ENCODE assay signal across 9 mouse cellular contexts in the genomic region with DNA sequence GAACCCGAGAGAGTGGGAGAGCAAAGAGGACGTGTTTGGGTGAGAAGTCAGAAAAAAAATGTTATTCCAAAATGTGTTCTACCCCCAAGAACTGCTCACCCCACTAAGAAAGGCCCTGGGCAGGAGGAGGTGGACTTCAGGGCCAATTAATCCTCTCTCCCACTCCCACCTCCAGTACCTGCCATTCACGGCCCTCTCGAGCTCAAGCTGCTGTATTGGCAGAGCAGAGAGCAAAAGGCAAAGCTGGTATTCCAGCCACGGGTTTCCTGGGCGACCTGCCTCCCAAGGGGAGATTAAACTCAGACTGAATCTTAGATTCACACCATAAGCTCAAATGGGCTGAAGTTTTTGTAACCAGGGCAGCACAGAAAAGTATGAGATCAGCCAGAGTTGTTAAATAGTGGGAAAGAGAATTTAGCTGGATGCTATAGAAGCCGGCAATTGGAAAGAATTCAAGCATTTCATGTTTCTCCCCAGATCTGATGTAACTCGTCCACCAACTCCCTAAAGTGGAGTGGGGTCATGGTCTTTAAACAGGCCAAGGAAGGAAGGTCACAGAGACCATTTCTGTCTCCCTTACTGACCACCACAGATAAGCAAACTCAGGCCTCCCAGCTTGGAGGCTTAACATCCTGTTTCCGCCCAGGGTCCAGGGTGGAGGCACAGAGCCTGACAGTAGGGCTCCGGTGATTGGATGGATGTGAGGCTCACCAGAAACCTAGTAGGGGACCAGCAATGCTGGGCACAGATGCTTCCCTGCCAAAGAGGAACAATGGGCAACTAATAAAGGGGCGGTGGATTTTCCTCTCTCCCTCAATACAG.
A peak's percentile ranks its signal among the peaks of the same experiment; 100 is the strongest.
DNase-seq lines count a peak whose midpoint lies in the region; ATAC-seq and TF ChIP-seq lines count a peak whose summit lies in the region.
"Had no signal": no experiment of that assay in that cellular context is flagged by ENCODE, and none has a peak within 500 bp of the region (broad histone marks: within the 10 kb centered on the region; RNA-seq: fewer than 3 reads in every experiment).

No protein-coding gene starts in this region.

- no peak overlapping the region for H3K4me3 ChIP-seq in forebrain, embryonic 10.5 days
- H3K4me3 ChIP-seq in forebrain, postnatal 0 days (ENCODE audit: low read depth, low read length) = no peak overlapping the region
- H3K4me3 ChIP-seq in heart, embryonic 16.5 days (ENCODE audit: low read length) = no peak overlapping the region
- no peak overlapping the region for H3K4me3 ChIP-seq in midbrain, embryonic 15.5 days
- no peak overlapping the region for H3K4me3 ChIP-seq in forebrain, embryonic 15.5 days

- TF ChIP-seq CTCF in forebrain, postnatal 0 days (IDR thresholded peaks at IDR 0.05; ENCODE audit: low read depth) = no peak

- ATAC-seq in forebrain, postnatal 0 days = no peak
- peak; percentile 89 for ATAC-seq in heart, embryonic 16.5 days (replicated peaks; ENCODE audit: extremely low read depth, insufficient read depth, low FRiP score)
- 0 out of 2 replicates have a peak, but pooled peaks have one; percentile 42 for ATAC-seq in midbrain, embryonic 15.5 days (replicated peaks)
- no peak for ATAC-seq in forebrain, embryonic 15.5 days (replicated peaks)

- H3K36me3 ChIP-seq in forebrain, embryonic 10.5 days (replicated peaks) = no peaks in the 10 kb centered on the region
- no peaks in the 10 kb centered on the region for H3K36me3 ChIP-seq in forebrain, postnatal 0 days (ENCODE audit: insufficient read depth)
- H3K36me3 ChIP-seq in heart, embryonic 16.5 days (ENCODE audit: control insufficient read depth, insufficient read depth) = no peaks in the 10 kb centered on the region
- no peaks in the 10 kb centered on the region for H3K36me3 ChIP-seq in midbrain, embryonic 15.5 days (replicated peaks)
- no peaks in the 10 kb centered on the region for H3K36me3 ChIP-seq in forebrain, embryonic 15.5 days

- DNase-seq in forebrain, embryonic 10.5 days (ENCODE audit: extremely low spot score, low spot score) = no peak
- DNase-seq in forebrain, postnatal 0 days = no peak
- peak; percentile 32 for DNase-seq in liver
- DNase-seq in ovary, postnatal 10 days (ENCODE audit: low spot score) = no peak
- no peak for DNase-seq in cerebellum, adult 9-11 months
- DNase-seq: gastrocnemius, postnatal 36 days had no signal

- 70% methylated on average over 11 of the region's 11 CpGs for WGBS in forebrain, embryonic 10.5 days
- 59% methylated on average over 11 of the region's 11 CpGs for WGBS in forebrain, postnatal 0 days
- WGBS in heart, embryonic 16.5 days = 59% methylated on average over 11 of the region's 11 CpGs
- 49% methylated on average over 11 of the region's 11 CpGs for WGBS in midbrain, embryonic 15.5 days
- 67% methylated on average over 11 of the region's 11 CpGs for WGBS in forebrain, embryonic 15.5 days

- peaks cover 15% of the 10 kb centered on the region for H3K27me3 ChIP-seq in forebrain, embryonic 10.5 days (ENCODE audit: poor library complexity, severe bottlenecking)
- H3K27me3 ChIP-seq in forebrain, postnatal 0 days (ENCODE audit: insufficient read depth, low read length) = no peaks in the 10 kb centered on the region
- H3K27me3 ChIP-seq in heart, embryonic 16.5 days (ENCODE audit: control insufficient read depth, insufficient read depth, low read length) = no peaks in the 10 kb centered on the region
- no peaks in the 10 kb centered on the region for H3K27me3 ChIP-seq in midbrain, embryonic 15.5 days (replicated peaks)
- H3K27me3 ChIP-seq in forebrain, embryonic 15.5 days = no peaks in the 10 kb centered on the region

- H3K4me1 ChIP-seq in forebrain, embryonic 10.5 days = peaks cover 26% of the 10 kb centered on the region
- H3K4me1 ChIP-seq in forebrain, postnatal 0 days (ENCODE audit: insufficient read depth) = no peaks in the 10 kb centered on the region
- no peaks in the 10 kb centered on the region for H3K4me1 ChIP-seq in heart, embryonic 16.5 days (ENCODE audit: control insufficient read depth, insufficient read depth, low read length)
- H3K4me1 ChIP-seq in midbrain, embryonic 15.5 days = peaks cover 20% of the 10 kb centered on the region
- 0 out of 2 replicates have a peak, but pooled peaks cover 2% of the 10 kb centered on the region for H3K4me1 ChIP-seq in forebrain, embryonic 15.5 days

- no peaks in the 10 kb centered on the region for H3K9me3 ChIP-seq in forebrain, embryonic 10.5 days
- H3K9me3 ChIP-seq in forebrain, postnatal 0 days (ENCODE audit: low read length) = no peaks in the 10 kb centered on the region
- no peaks in the 10 kb centered on the region for H3K9me3 ChIP-seq in heart, embryonic 16.5 days (replicated peaks; ENCODE audit: control insufficient read depth, low read length)
- no peaks in the 10 kb centered on the region for H3K9me3 ChIP-seq in midbrain, embryonic 15.5 days
- no peaks in the 10 kb centered on the region for H3K9me3 ChIP-seq in forebrain, embryonic 15.5 days

- no peak overlapping the region for H3K4me2 ChIP-seq in forebrain, postnatal 0 days (ENCODE audit: low read depth)
- no peak overlapping the region for H3K4me2 ChIP-seq in heart, embryonic 16.5 days (ENCODE audit: low read depth, low read length)
- H3K4me2 ChIP-seq in midbrain, embryonic 15.5 days = no peak overlapping the region
- no peak overlapping the region for H3K4me2 ChIP-seq in forebrain, embryonic 15.5 days (replicated peaks)

- peak overlapping the region; percentile 40; the same call in 1 of the 2 replicates for H3K27ac ChIP-seq in forebrain, embryonic 10.5 days
- no peak overlapping the region for H3K27ac ChIP-seq in forebrain, postnatal 0 days (ENCODE audit: low read depth, low read length)
- H3K27ac ChIP-seq in heart, embryonic 16.5 days (ENCODE audit: low read length) = peak overlapping the region; percentile 62
- H3K27ac ChIP-seq in midbrain, embryonic 15.5 days = peak overlapping the region; percentile 45
- no peak overlapping the region for H3K27ac ChIP-seq in forebrain, embryonic 15.5 days (replicated peaks)

- H3K9ac ChIP-seq in forebrain, postnatal 0 days = no peak overlapping the region
- H3K9ac ChIP-seq in heart, embryonic 16.5 days (ENCODE audit: low read length) = no peak overlapping the region
- H3K9ac ChIP-seq in midbrain, embryonic 15.5 days = no peak overlapping the region
- no peak overlapping the region for H3K9ac ChIP-seq in forebrain, embryonic 15.5 days (replicated peaks)

Comparison
In these comparisons a context has a peak if more than half of its experiments do, and no peak if none do; other contexts are left out.
1. H3K27ac ChIP-seq: peak in forebrain, embryonic 10.5 days (single experiment), heart, embryonic 16.5 days (single experiment) and midbrain, embryonic 15.5 days (single experiment); none in forebrain, postnatal 0 days (single experiment) and forebrain, embryonic 15.5 days (single experiment).
2. ATAC-seq: peak in heart, embryonic 16.5 days (single experiment) and midbrain, embryonic 15.5 days (single experiment); none in forebrain, postnatal 0 days (single experiment) and forebrain, embryonic 15.5 days (single experiment).